Mouse (Mus musculus) bone marrow macrophage, adult 2 months (primary cell): ENCODE results near the gene Apold1.

Source experiments
- CTCF ChIP-seq: IDR thresholded peaks from 2 replicates; pipeline ENCODE4 v1.5.1; 2012; ENCODE audit warnings: low read depth, mild to moderate bottlenecking, low read length, moderate library complexity
- POLR2A ChIP-seq: IDR thresholded peaks from 2 replicates; pipeline ENCODE4 v1.6.1; 2012; ENCODE audit warnings: mild to moderate bottlenecking, low read depth, low read length, borderline replicate concordance

- TF ChIP-seq POLR2A (no peak), CTCF (peak; percentile 27; the same call in 1 of the 2 replicates)
These were observed 2.2 kb downstream of the Apold1 start for GRCm38 (mm10) chr6:134983529-134984370.
